Mouse (Mus musculus) limb, embryonic 13.5 days (tissue): ENCODE data around the gene Tspan17. TPM values are rescaled to one million over a fixed set of nuclear protein-coding genes. Genes with fewer than 3 reads are reported as not detected.
A peak's percentile ranks its signal among the peaks of the same experiment; 100 is the strongest.
"Not testable (repeated sequence)": the region's sequence is repeated elsewhere in the genome, so short reads cannot be mapped to it uniquely, and the experiment has no call there.

ENCODE experiments used
- ATAC-seq: fragments of 200-750 bp; cut with Nextera tagmentation; 2 replicates; pipeline ENCODE4 v1.8.0; 2017; ENCODE audit warnings: low read depth, moderate number of reproducible peaks, moderate TSS enrichment; ENCODE audit not compliant: low FRiP score
- H3K27ac ChIP-seq: fragments of 300-500 bp; sonication (generic); 2 replicates; pipeline ENCODE4 v1.5.1; 2015; ENCODE audit warnings: inconsistent platforms, mild to moderate bottlenecking, moderate library complexity
- H3K27me3 ChIP-seq: fragments of 300-500 bp; sonication (generic); 2 replicates; pipeline ENCODE4 v1.6.1; 2015; ENCODE audit warnings: mild to moderate bottlenecking, inconsistent platforms
- H3K36me3 ChIP-seq: fragments of 300-500 bp; sonication (generic); 2 replicates; pipeline ENCODE4 v1.6.1; 2015; ENCODE audit warnings: inconsistent platforms, mild to moderate bottlenecking, moderate library complexity
- H3K4me1 ChIP-seq: fragments of 300-500 bp; sonication (generic); 2 replicates; pipeline ENCODE4 v1.6.1; 2015; ENCODE audit warnings: inconsistent platforms
- H3K4me2 ChIP-seq: fragments of 300-500 bp; sonication (generic); replicated peaks from 2 replicates; pipeline ENCODE4 v1.6.1; 2015; ENCODE audit warnings: inconsistent platforms, mild to moderate bottlenecking, moderate library complexity
- H3K4me3 ChIP-seq: fragments of 300-500 bp; sonication (generic); 2 replicates; pipeline ENCODE4 v1.5.1; 2015; ENCODE audit warnings: moderate library complexity, mild to moderate bottlenecking, inconsistent platforms
- H3K9ac ChIP-seq: fragments of 300-500 bp; sonication (generic); 2 replicates; pipeline ENCODE4 v1.6.1; 2015; ENCODE audit warnings: mild to moderate bottlenecking, inconsistent platforms
- H3K9me3 ChIP-seq: fragments of 300-500 bp; sonication (generic); 2 replicates; pipeline ENCODE4 v1.6.1; 2016; ENCODE audit warnings: inconsistent platforms
- WGBS: fragments of 180-500 bp; shearing (Covaris S2); methylation state at CpG from one replicate; pipeline ENCODE4 v1.1.7; 2015; 5-methylcytosine and 5-hydroxymethylcytosine counted together
- polyA plus RNA-seq: library from polyadenylated mRNA; unstranded; fragments of >200 nt; fragmentation: Nextera tagmentation; extraction: Ambion mirVana; gene quantifications from 2 replicates; pipeline ENCODE4 v1.2.1, GENCODE M21; 2015

Gene Tspan17
- polyA plus RNA-seq, 1 experiment from 2014 or later = 4.7 TPM

GRCm38 (mm10) chr13:54767012-54767411 lies 22.2 kb upstream of the Tspan17 start:
- peaks cover 63% of the 10 kb centered on the region for H3K27me3 ChIP-seq
- 63% methylated on average over 4 of the region's 4 CpGs for WGBS
- H3K9ac ChIP-seq = no peak overlapping the region
- no peak overlapping the region for H3K27ac ChIP-seq
- no peak overlapping the region for H3K4me2 ChIP-seq
- ATAC-seq = no peak
- H3K4me3 ChIP-seq = no peak overlapping the region
- peaks cover 11% of the 10 kb centered on the region for H3K4me1 ChIP-seq
- no peaks in the 10 kb centered on the region for H3K9me3 ChIP-seq
- H3K36me3 ChIP-seq = no peaks in the 10 kb centered on the region

GRCm38 (mm10) chr13:54780592-54780991 lies 8.6 kb upstream of the Tspan17 start:
- Histone ChIP-seq H3K4me1 (0 out of 2 replicates have a peak, but pooled peaks cover 3% of the 10 kb centered on the region), H3K9me3 (no peaks in the 10 kb centered on the region), H3K27me3 (no peaks in the 10 kb centered on the region), H3K9ac (no peak overlapping the region), H3K27ac (no peak overlapping the region), H3K4me2 (no peak overlapping the region), H3K36me3 (no peaks in the 10 kb centered on the region), H3K4me3 (no peak overlapping the region)
- ATAC-seq = no peak
- 73% methylated on average over 3 of the region's 3 CpGs for WGBS

GRCm38 (mm10) chr13:54781086-54781485 lies 8.1 kb upstream of the Tspan17 start:
- WGBS = 77% methylated on average over 3 of the region's 3 CpGs
- H3K9me3 ChIP-seq = no peaks in the 10 kb centered on the region
- no peak for ATAC-seq
- H3K9ac ChIP-seq = no peak overlapping the region
- 0 out of 2 replicates have a peak, but pooled peaks cover 3% of the 10 kb centered on the region for H3K4me1 ChIP-seq
- no peaks in the 10 kb centered on the region for H3K27me3 ChIP-seq
- no peak overlapping the region for H3K4me2 ChIP-seq
- no peak overlapping the region for H3K4me3 ChIP-seq
- no peak overlapping the region for H3K27ac ChIP-seq
- H3K36me3 ChIP-seq = no peaks in the 10 kb centered on the region

- Histone ChIP-seq H3K4me1 (0 out of 2 replicates have a peak, but pooled peaks cover 3% of the 10 kb centered on the region), H3K9ac (no peak overlapping the region), H3K4me3 (no peak overlapping the region), H3K4me2 (no peak overlapping the region), H3K36me3 (no peaks in the 10 kb centered on the region), H3K9me3 (no peaks in the 10 kb centered on the region), H3K27ac (no peak overlapping the region), H3K27me3 (peaks cover 2% of the 10 kb centered on the region)
- WGBS = 53% methylated on average over 2 of the region's 2 CpGs
- no peak for ATAC-seq
Measured at GRCm38 (mm10) chr13:54783235-54783634, 5.9 kb upstream of the Tspan17 start.

GRCm38 (mm10) chr13:54783698-54784097 lies 5.5 kb upstream of the Tspan17 start, which contains the start of gene Eif4e1b:
Gene Eif4e1b, plus strand, starts transcription at chr13:54783998.
- Histone ChIP-seq H3K9ac (no peak within 1 kb of the TSS), H3K27ac (no peak within 1 kb of the TSS), H3K4me1 (0 out of 2 replicates have a peak, but pooled peaks cover 3% of the 10 kb centered on the region), H3K4me2 (no peak within 1 kb of the TSS), H3K36me3 (no peaks in the 10 kb centered on the region), H3K4me3 (no peak within 1 kb of the TSS), H3K9me3 (no peaks in the 10 kb centered on the region), H3K27me3 (peaks cover 6% of the 10 kb centered on the region)
- ATAC-seq = no peak
- 84% methylated on average over 4 of the region's 4 CpGs for WGBS

- not testable (repeated sequence) for H3K9ac ChIP-seq, ATAC-seq, H3K36me3 ChIP-seq, H3K4me2 ChIP-seq, H3K4me3 ChIP-seq, H3K27ac ChIP-seq, H3K9me3 ChIP-seq
- 49% methylated on average over 2 of the region's 2 CpGs for WGBS
- peaks cover 45% of the 10 kb centered on the region for H3K27me3 ChIP-seq
- peaks cover 16% of the 10 kb centered on the region for H3K4me1 ChIP-seq
Measured at GRCm38 (mm10) chr13:54787591-54787990, 1.6 kb upstream of the Tspan17 start.

GRCm38 (mm10) chr13:54789561-54790397 lies 602 bp downstream of the Tspan17 start:
- H3K36me3 ChIP-seq = no peaks in the 10 kb centered on the region
- peak overlapping the region; percentile 53 for H3K9ac ChIP-seq
- ATAC-seq = peak; percentile 16; the same call in 1 of the 2 replicates
- no peak overlapping the region for H3K27ac ChIP-seq
- WGBS = 1% methylated on average over 38 of the region's 38 CpGs
- H3K27me3 ChIP-seq = peaks cover 58% of the 10 kb centered on the region
- H3K4me2 ChIP-seq = peak overlapping the region; percentile 98
- peaks cover 16% of the 10 kb centered on the region for H3K4me1 ChIP-seq
- H3K9me3 ChIP-seq = no peaks in the 10 kb centered on the region
- peak overlapping the region; percentile 59 for H3K4me3 ChIP-seq

- 13% methylated on average over 21 of the region's 21 CpGs for WGBS
- H3K27ac ChIP-seq = no peak overlapping the region
- peaks cover 16% of the 10 kb centered on the region for H3K4me1 ChIP-seq
- H3K9me3 ChIP-seq = no peaks in the 10 kb centered on the region
- no peaks in the 10 kb centered on the region for H3K36me3 ChIP-seq
- H3K4me2 ChIP-seq = no peak overlapping the region
- peaks cover 67% of the 10 kb centered on the region for H3K27me3 ChIP-seq
- ATAC-seq = no peak
- no peak overlapping the region for H3K9ac ChIP-seq
- H3K4me3 ChIP-seq = no peak overlapping the region
Measured at GRCm38 (mm10) chr13:54792259-54793230, 3.4 kb downstream of the Tspan17 start.

- Histone ChIP-seq H3K4me3 (no peak overlapping the region), H3K9me3 (no peaks in the 10 kb centered on the region), H3K27me3 (peaks cover 68% of the 10 kb centered on the region), H3K9ac (no peak overlapping the region), H3K36me3 (no peaks in the 10 kb centered on the region), H3K27ac (no peak overlapping the region), H3K4me1 (peaks cover 13% of the 10 kb centered on the region), H3K4me2 (no peak overlapping the region)
- WGBS = 60% methylated on average over 16 of the region's 16 CpGs
- no peak for ATAC-seq
Measured at GRCm38 (mm10) chr13:54794002-54794577, 4.9 kb downstream of the Tspan17 start.

- WGBS = 42% methylated on average over 5 of the region's 5 CpGs
- H3K9me3 ChIP-seq = no peaks in the 10 kb centered on the region
- H3K27me3 ChIP-seq = peaks cover 60% of the 10 kb centered on the region
- no peak overlapping the region for H3K4me2 ChIP-seq
- no peak overlapping the region for H3K27ac ChIP-seq
- H3K4me3 ChIP-seq = no peak overlapping the region
- H3K36me3 ChIP-seq = no peaks in the 10 kb centered on the region
- no peak for ATAC-seq
- H3K4me1 ChIP-seq = peaks cover 5% of the 10 kb centered on the region
- no peak overlapping the region for H3K9ac ChIP-seq
Measured at GRCm38 (mm10) chr13:54794843-54795242, 5.7 kb downstream of the Tspan17 start.

- no peak overlapping the region for H3K9ac ChIP-seq
- no peak overlapping the region for H3K4me2 ChIP-seq
- H3K27me3 ChIP-seq = peaks cover 35% of the 10 kb centered on the region
- no peaks in the 10 kb centered on the region for H3K4me1 ChIP-seq
- 34% methylated on average over 4 of the region's 4 CpGs for WGBS
- no peak overlapping the region for H3K27ac ChIP-seq
- no peak for ATAC-seq
- H3K36me3 ChIP-seq = no peaks in the 10 kb centered on the region
- no peaks in the 10 kb centered on the region for H3K9me3 ChIP-seq
- no peak overlapping the region for H3K4me3 ChIP-seq
Measured at GRCm38 (mm10) chr13:54797356-54797755, 8.2 kb downstream of the Tspan17 start.
